Mouse (Mus musculus): ENCODE measurements at regions not wholly inside any gene's neighbourhood (a gene's known extent, or its start where the extent isn't known, plus 50 kb on each side); places are given as distances from the start of the nearest gene placed in this dataset.

DNA sequence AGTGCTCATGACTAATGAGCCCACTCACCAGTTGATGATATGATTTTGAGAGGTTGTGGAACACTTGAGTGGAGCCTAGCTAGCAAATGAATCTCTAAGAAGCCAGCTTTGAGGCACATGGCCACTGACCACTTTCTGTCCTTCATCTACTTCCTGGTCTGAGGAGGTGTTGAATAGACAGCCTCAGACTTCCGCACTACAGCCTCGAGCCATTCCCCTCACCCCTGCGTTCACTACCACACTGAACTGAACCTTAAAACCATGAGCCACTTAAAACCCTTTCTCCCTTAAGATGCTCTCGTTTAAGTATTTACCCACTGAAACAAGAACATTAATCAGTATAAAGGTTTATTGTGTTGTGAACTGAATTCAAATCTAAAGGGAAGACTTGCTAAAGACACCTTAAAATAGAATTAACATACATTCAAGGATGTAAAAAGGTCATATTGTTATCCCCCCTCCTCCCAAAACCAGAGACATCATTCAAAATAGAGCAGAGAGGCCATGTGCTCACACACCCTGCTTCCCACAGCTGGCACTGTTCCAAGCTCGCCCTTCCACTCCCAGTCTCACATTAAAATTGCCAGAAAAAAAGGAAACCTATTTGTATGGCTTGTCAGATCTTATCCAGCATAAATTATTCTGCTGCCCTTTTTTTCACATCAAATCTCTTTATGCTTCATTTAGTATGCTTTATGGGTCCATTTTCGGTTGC is 758.8 kb downstream of the Ryr2 start:
- no peaks in the 10 kb centered on the region for H3K36me3 ChIP-seq
- WGBS = 24% methylated on average over 6 of the region's 6 CpGs
- H3K27ac ChIP-seq = no peak overlapping the region
- no peak overlapping the region for H3K4me2 ChIP-seq
- H3K9ac ChIP-seq = no peak overlapping the region
- H3K9me3 ChIP-seq = no peaks in the 10 kb centered on the region
- ATAC-seq (ENCODE audit: borderline replicate concordance, extremely low read depth, low FRiP score, low TSS enrichment) = no peak
- H3K4me1 ChIP-seq = no peaks in the 10 kb centered on the region
- H3K4me3 ChIP-seq = no peak overlapping the region
- no peaks in the 10 kb centered on the region for H3K27me3 ChIP-seq

- Histone ChIP-seq H3K36me3 (no peaks in the 10 kb centered on the region), H3K4me3 (no peak overlapping the region), H3K9me3 (no peaks in the 10 kb centered on the region), H3K27me3 (no peaks in the 10 kb centered on the region), H3K9ac (no peak overlapping the region), H3K4me2 (no peak overlapping the region), H3K27ac (no peak overlapping the region), H3K4me1 (no peaks in the 10 kb centered on the region)
- 70% methylated on average over 2 of the region's 2 CpGs for WGBS
- no peak for ATAC-seq (ENCODE audit: borderline replicate concordance, extremely low read depth, low FRiP score, low TSS enrichment)
These were observed 762.2 kb downstream of the Ryr2 start for GRCm38 (mm10) chr13:11344500-11344899.

DNA sequence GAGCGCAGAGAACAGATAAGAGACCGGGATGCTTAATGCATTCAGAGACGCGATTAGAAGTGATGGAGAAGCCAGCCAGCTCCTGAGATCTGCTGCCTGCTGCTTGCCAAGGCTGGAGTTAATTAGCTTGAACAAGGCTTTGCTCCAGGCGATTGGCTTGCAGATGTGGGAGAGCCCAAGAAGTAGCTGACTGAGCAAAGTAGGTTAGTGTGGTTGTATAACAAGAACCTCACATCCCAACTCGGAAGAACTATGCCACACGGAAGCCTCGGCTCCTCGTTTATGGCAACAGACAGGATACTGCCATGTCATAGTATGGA is 768.5 kb downstream of the Ryr2 start:
- no peak overlapping the region for H3K4me3 ChIP-seq
- H3K27me3 ChIP-seq = no peaks in the 10 kb centered on the region
- no peak overlapping the region for H3K27ac ChIP-seq
- no peaks in the 10 kb centered on the region for H3K4me1 ChIP-seq
- ATAC-seq (ENCODE audit: borderline replicate concordance, extremely low read depth, low FRiP score, low TSS enrichment) = no peak
- no peak overlapping the region for H3K9ac ChIP-seq
- 62% methylated on average over 9 of the region's 9 CpGs for whole genome bisulfite sequencing
- H3K4me2 ChIP-seq = no peak overlapping the region
- H3K9me3 ChIP-seq = no peaks in the 10 kb centered on the region
- no peaks in the 10 kb centered on the region for H3K36me3 ChIP-seq

- Histone ChIP-seq H3K9me3 (no peaks in the 10 kb centered on the region), H3K4me1 (no peaks in the 10 kb centered on the region), H3K36me3 (no peaks in the 10 kb centered on the region), H3K27me3 (no peaks in the 10 kb centered on the region), H3K27ac (no peak overlapping the region), H3K4me3 (no peak overlapping the region), H3K9ac (no peak overlapping the region), H3K4me2 (no peak overlapping the region)
- ATAC-seq (ENCODE audit: borderline replicate concordance, extremely low read depth, low FRiP score, low TSS enrichment) = no peak
- 39% methylated on average over 4 of the region's 4 CpGs for WGBS
These were observed 769.0 kb downstream of the Ryr2 start for GRCm38 (mm10) chr13:11337610-11338296.

DNA sequence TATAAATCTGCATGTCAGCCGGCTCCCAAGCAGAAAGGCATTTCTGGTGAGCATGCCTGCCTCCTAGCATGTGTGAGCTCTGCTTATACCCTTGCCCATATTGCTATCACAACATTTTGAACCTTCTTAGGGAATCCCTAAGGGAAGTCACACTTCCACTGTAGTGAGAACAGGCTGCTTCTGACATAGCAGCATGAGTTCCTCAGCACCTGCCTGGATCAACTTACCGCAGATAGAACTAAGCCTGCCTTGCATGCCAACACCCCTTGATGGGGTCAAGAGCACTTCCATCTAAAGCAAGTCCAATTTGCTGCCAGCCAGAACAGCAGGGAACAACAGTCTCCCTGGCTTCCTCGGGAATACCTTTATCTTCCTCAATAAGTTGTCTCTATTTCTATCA is 769.8 kb downstream of the Ryr2 start:
- no peak overlapping the region for H3K4me3 ChIP-seq
- H3K27me3 ChIP-seq = no peaks in the 10 kb centered on the region
- ATAC-seq (ENCODE audit: borderline replicate concordance, extremely low read depth, low FRiP score, low TSS enrichment) = no peak
- H3K4me2 ChIP-seq = no peak overlapping the region
- no peaks in the 10 kb centered on the region for H3K36me3 ChIP-seq
- H3K27ac ChIP-seq = no peak overlapping the region
- WGBS = 59% methylated on average over 3 of the region's 3 CpGs
- H3K9me3 ChIP-seq = no peaks in the 10 kb centered on the region
- no peak overlapping the region for H3K9ac ChIP-seq
- no peaks in the 10 kb centered on the region for H3K4me1 ChIP-seq

DNA sequence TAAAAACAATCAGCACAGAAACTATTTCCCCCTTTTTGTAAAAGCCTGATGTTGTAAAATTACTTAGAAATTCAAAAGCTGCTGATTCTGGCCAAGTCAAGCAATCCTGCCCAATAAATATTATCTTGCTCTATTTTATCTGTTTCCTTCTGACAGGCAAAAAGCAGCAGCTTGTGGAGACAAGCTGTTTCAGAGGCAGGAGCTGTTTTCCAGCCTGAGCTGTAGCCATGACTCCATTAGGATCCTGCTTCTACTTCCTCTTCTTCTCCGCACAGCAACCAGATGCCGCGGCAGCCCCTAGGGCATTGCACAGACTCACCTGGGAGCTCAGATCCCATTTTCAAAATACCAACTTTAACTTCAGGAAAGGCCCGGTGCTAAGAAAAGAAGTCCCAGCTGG is 774.8 kb downstream of the Ryr2 start:
- no peaks in the 10 kb centered on the region for H3K9me3 ChIP-seq
- no peak overlapping the region for H3K27ac ChIP-seq
- H3K9ac ChIP-seq = no peak overlapping the region
- no peak for ATAC-seq (ENCODE audit: borderline replicate concordance, extremely low read depth, low FRiP score, low TSS enrichment)
- 71% methylated on average over 4 of the region's 4 CpGs for WGBS
- no peak overlapping the region for H3K4me3 ChIP-seq
- no peaks in the 10 kb centered on the region for H3K4me1 ChIP-seq
- no peaks in the 10 kb centered on the region for H3K27me3 ChIP-seq
- H3K36me3 ChIP-seq = no peaks in the 10 kb centered on the region
- no peak overlapping the region for H3K4me2 ChIP-seq

- WGBS = 83% methylated on average over 2 of the region's 2 CpGs
- Histone ChIP-seq H3K36me3 (no peaks in the 10 kb centered on the region), H3K4me3 (no peak overlapping the region), H3K27ac (no peak overlapping the region), H3K9me3 (no peaks in the 10 kb centered on the region), H3K27me3 (no peaks in the 10 kb centered on the region), H3K4me2 (no peak overlapping the region), H3K4me1 (no peaks in the 10 kb centered on the region), H3K9ac (no peak overlapping the region)
- ATAC-seq (ENCODE audit: borderline replicate concordance, extremely low read depth, low FRiP score, low TSS enrichment) = no peak
These were observed 798.0 kb downstream of the Ryr2 start for GRCm38 (mm10) chr13:11308716-11309115.

DNA sequence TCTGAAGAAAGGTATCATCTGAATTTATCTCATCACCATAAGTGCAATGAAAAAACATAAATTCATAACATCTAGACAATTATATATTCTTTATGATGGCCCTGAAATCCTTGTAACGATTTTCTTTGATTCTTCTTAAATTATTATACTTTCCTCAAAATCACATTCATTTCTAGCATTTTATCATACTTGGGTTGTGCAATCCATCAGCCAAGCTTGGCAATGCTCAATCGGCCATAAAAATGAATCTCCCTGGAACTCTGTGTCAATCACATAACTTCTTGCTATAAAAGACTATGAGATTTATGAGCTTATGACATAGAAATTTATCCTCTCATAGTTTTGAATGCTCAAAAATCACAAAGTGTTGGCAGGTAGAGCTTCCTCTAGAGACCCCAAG is 811.3 kb downstream of the Ryr2 start:
- WGBS = 79% methylated on average over 2 of the region's 2 CpGs

DNA sequence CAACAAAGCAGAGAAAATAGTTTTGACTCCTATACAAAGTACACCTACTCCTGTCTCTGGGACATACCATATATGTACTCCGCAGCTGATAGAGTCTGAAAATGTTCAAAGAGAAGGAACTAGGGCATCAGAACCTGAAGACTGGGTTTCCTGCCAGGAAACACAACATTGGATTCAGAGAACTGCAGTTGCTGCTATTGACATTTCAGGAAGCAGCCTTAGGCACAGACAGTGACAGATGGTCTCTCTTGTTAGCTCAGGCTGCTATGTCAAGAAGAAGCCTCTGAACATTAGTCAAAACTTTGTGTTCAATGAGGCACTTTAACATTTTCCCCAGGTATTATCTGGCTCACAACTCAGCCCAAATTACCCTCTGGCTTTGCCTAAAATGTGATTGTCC is 812.1 kb downstream of the Ryr2 start:
- WGBS = 63% methylated on average over 1 of the region's 1 CpGs
- Histone ChIP-seq H3K4me3 (no peak overlapping the region), H3K9ac (no peak overlapping the region), H3K4me2 (no peak overlapping the region), H3K9me3 (no peaks in the 10 kb centered on the region), H3K27ac (no peak overlapping the region), H3K36me3 (no peaks in the 10 kb centered on the region), H3K4me1 (no peaks in the 10 kb centered on the region), H3K27me3 (no peaks in the 10 kb centered on the region)
- no peak for ATAC-seq (ENCODE audit: borderline replicate concordance, extremely low read depth, low FRiP score, low TSS enrichment)

More for the DNA sequence above, 811.3 kb downstream of the Ryr2 start:
- ATAC-seq (ENCODE audit: borderline replicate concordance, extremely low read depth, low FRiP score, low TSS enrichment) = no peak
- H3K9ac ChIP-seq = no peak overlapping the region
- H3K36me3 ChIP-seq = no peaks in the 10 kb centered on the region
- H3K4me3 ChIP-seq = no peak overlapping the region
- H3K27ac ChIP-seq = no peak overlapping the region
- no peaks in the 10 kb centered on the region for H3K4me1 ChIP-seq
- no peak overlapping the region for H3K4me2 ChIP-seq
- H3K9me3 ChIP-seq = no peaks in the 10 kb centered on the region
- H3K27me3 ChIP-seq = no peaks in the 10 kb centered on the region

- no peak overlapping the region for H3K4me3 ChIP-seq
- H3K27ac ChIP-seq = no peak overlapping the region
- no peaks in the 10 kb centered on the region for H3K36me3 ChIP-seq
- H3K4me2 ChIP-seq = no peak overlapping the region
- H3K9me3 ChIP-seq = no peaks in the 10 kb centered on the region
- ATAC-seq (ENCODE audit: borderline replicate concordance, extremely low read depth, low FRiP score, low TSS enrichment) = no peak
- H3K27me3 ChIP-seq = no peaks in the 10 kb centered on the region
- no peaks in the 10 kb centered on the region for H3K4me1 ChIP-seq
- H3K9ac ChIP-seq = no peak overlapping the region
These were observed 813.0 kb downstream of the Ryr2 start for GRCm38 (mm10) chr13:11293750-11294149.

GRCm38 (mm10) chr13:11273896-11274295 is 832.8 kb downstream of the Ryr2 start:
- H3K27me3 ChIP-seq = no peaks in the 10 kb centered on the region
- H3K9me3 ChIP-seq = no peaks in the 10 kb centered on the region
- ATAC-seq (ENCODE audit: borderline replicate concordance, extremely low read depth, low FRiP score, low TSS enrichment) = no peak
- H3K27ac ChIP-seq = no peak overlapping the region
- no peak overlapping the region for H3K4me2 ChIP-seq
- 31% methylated on average over 1 of the region's 1 CpGs for WGBS
- H3K36me3 ChIP-seq = no peaks in the 10 kb centered on the region
- H3K4me3 ChIP-seq = no peak overlapping the region
- no peak overlapping the region for H3K9ac ChIP-seq
- H3K4me1 ChIP-seq = no peaks in the 10 kb centered on the region

DNA sequence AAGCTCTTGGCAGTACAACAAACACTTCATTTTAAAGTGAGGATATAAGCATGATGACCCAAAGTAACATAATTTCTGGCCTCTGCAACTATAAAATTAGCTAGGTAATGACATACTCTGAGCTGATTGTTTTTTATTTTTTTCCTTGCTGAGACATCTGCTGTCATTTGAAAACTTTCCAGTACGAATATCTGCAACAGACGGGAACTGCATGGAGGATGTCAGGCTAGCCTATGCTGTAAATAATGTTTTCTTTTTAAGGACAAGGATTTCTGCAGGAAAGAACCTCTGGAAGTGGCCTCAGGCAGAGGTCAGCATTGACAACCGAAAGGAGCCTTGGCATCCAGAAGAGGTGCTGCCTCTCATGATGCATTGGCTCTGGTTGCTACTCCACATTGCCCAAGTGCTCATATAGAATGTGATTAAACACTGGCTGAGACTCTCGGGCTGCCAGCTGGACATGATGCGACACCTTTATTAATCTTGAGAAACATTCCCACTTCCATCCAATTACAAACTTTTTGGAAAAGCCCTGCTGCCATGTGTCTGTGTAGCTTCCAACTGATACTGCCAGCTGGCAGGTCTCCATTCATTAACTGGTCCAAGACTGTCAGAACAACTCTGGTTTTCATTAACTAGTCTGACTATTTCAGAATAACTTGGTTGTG is 837.9 kb downstream of the Ryr2 start:
- Histone ChIP-seq H3K4me2 (no peak overlapping the region), H3K9ac (no peak overlapping the region), H3K27me3 (no peaks in the 10 kb centered on the region), H3K4me1 (no peaks in the 10 kb centered on the region), H3K27ac (no peak overlapping the region), H3K4me3 (no peak overlapping the region), H3K36me3 (no peaks in the 10 kb centered on the region), H3K9me3 (no peaks in the 10 kb centered on the region)
- ATAC-seq (ENCODE audit: borderline replicate concordance, extremely low read depth, low FRiP score, low TSS enrichment) = no peak
- WGBS = 40% methylated on average over 5 of the region's 5 CpGs

Measured in lung, embryonic 15.5 days (tissue).